Mouse (Mus musculus): ENCODE measurements at regions not wholly inside any gene's neighbourhood (a gene's known extent, or its start where the extent isn't known, plus 50 kb on each side); places are given as distances from the start of the nearest gene placed in this dataset.
A peak's percentile ranks its signal among the peaks of the same experiment; 100 is the strongest.

DNA sequence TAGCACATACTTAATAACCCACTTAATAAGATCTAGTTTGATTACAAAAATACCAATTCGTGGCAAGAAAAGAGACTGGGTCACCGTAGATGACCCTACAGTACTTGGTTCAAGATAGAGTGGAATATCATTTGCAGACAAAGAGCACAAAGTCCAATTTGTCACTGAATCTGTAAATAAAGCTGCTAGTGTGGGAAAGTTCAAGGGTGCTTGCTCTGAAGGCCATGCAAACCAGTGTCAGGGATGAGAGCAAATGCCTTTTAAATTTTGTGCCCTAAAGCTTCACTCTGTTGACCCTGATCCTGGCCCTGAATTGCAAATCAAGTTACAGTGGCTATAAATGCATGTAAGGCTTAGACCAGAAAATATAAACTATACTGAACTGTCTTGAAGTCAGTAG lies 113.1 kb downstream of the Cd55b start:
- Histone ChIP-seq H3K4me1 (ENCODE audit: control insufficient read depth, insufficient read depth, low read length) (no peaks in the 10 kb centered on the region), H3K36me3 (ENCODE audit: control insufficient read depth, insufficient read depth, low read length) (no peaks in the 10 kb centered on the region), H3K9me3 (ENCODE audit: control insufficient read depth, low read length) (no peaks in the 10 kb centered on the region), H3K4me3 (ENCODE audit: low read length) (no peak overlapping the region), H3K4me2 (replicated peaks; ENCODE audit: low read depth, low read length) (no peak overlapping the region), H3K27me3 (ENCODE audit: control insufficient read depth, insufficient read depth, low read length) (no peaks in the 10 kb centered on the region), H3K27ac (ENCODE audit: low read depth, low read length) (no peak overlapping the region), H3K9ac (ENCODE audit: low read depth, low read length) (no peak overlapping the region)
- no peak for ATAC-seq (ENCODE audit: low FRiP score, low TSS enrichment)
- WGBS = 59% methylated on average over 2 of the region's 2 CpGs

DNA sequence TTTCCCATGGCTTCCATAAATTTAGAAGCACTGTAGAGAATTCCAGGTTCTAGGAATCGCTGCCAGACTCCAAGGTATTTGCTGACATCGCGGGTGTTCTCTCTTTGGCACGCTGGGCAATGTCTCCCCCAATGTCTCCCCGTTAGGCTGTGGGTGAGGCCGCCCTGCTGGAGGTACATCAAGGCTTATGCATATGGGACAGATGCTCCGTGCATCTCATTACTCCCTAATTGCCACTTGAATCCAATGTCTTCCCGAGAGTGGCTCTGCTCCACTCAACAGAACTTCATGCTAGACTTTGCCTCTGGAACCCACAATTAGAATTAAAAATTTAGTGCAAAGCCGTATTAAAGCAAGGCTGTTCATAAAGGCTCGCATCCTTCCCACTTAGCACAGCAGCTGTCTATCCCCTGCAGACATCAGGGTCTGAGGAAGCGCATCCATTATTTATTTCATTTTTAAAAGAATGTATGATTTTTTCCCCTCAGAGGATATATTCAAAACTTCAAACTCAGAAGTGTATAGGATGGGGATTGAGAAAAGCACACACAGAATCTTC lies 120.9 kb downstream of the Cd55b start:
- no peak for ATAC-seq (ENCODE audit: low FRiP score, low TSS enrichment)
- H3K36me3 ChIP-seq (ENCODE audit: control insufficient read depth, insufficient read depth, low read length) = no peaks in the 10 kb centered on the region
- no peaks in the 10 kb centered on the region for H3K9me3 ChIP-seq (ENCODE audit: control insufficient read depth, low read length)
- H3K9ac ChIP-seq (ENCODE audit: low read depth, low read length) = no peak overlapping the region
- H3K27ac ChIP-seq (ENCODE audit: low read depth, low read length) = no peak overlapping the region
- no peaks in the 10 kb centered on the region for H3K27me3 ChIP-seq (ENCODE audit: control insufficient read depth, insufficient read depth, low read length)
- no peak overlapping the region for H3K4me2 ChIP-seq (replicated peaks; ENCODE audit: low read depth, low read length)
- WGBS = 63% methylated on average over 11 of the region's 11 CpGs
- no peak overlapping the region for H3K4me3 ChIP-seq (ENCODE audit: low read length)
- peaks cover 3% of the 10 kb centered on the region; the same call in 1 of the 2 replicates for H3K4me1 ChIP-seq (ENCODE audit: control insufficient read depth, insufficient read depth, low read length)

DNA sequence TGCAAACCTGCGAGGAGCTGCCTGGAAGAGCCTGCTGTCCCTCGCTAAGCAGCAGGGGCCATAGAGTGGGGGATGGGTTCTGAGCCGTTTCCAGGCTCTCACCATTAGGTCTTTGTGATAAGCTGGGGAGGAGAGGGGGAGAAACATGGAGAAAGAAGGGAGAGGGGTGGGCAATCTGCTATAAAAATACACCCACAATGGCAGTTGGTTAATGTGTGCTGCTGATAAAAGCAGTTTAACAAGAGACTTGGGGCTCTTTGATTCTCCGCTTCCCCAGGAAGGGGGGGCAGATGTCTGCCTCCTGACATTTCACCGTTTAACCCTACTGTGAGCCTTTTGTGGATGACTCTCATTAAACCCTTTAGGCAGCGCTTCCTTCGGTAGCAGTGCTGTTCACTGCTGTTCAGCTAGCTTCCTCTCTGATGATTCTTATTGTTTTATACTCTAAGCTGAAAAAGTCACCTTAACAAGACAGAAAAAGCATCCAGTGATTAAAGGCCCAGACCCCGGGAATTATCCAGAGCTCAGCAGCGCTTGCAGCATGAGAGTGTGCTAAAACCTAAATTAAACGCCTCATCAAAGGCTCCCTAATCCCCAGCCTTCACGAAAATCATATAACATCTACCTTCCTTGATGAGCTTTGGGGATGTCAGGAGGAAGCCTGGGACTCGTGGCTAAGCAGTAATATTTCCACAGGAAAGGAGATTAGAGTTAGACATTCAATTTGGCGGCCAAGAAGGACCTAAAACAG lies 122.6 kb downstream of the Cd55b start:
- Histone ChIP-seq H3K9ac (ENCODE audit: low read depth, low read length) (peak overlapping the region; percentile 31; the same call in 1 of the 2 replicates), H3K27ac (ENCODE audit: low read depth, low read length) (no peak overlapping the region; the same call in 1 of the 2 replicates), H3K27me3 (ENCODE audit: control insufficient read depth, insufficient read depth, low read length) (no peaks in the 10 kb centered on the region), H3K9me3 (ENCODE audit: control insufficient read depth, low read length) (no peaks in the 10 kb centered on the region), H3K36me3 (ENCODE audit: control insufficient read depth, insufficient read depth, low read length) (no peaks in the 10 kb centered on the region), H3K4me1 (ENCODE audit: control insufficient read depth, insufficient read depth, low read length) (peaks cover 3% of the 10 kb centered on the region; the same call in 1 of the 2 replicates), H3K4me2 (replicated peaks; ENCODE audit: low read depth, low read length) (peak overlapping the region; percentile 40), H3K4me3 (ENCODE audit: low read length) (peak overlapping the region; percentile 12; the same call in 1 of the 2 replicates)
- 11% methylated on average over 13 of the region's 13 CpGs for whole genome bisulfite sequencing
- ATAC-seq (ENCODE audit: low FRiP score, low TSS enrichment) = peak; percentile 85; the same call in 1 of the 2 replicates

DNA sequence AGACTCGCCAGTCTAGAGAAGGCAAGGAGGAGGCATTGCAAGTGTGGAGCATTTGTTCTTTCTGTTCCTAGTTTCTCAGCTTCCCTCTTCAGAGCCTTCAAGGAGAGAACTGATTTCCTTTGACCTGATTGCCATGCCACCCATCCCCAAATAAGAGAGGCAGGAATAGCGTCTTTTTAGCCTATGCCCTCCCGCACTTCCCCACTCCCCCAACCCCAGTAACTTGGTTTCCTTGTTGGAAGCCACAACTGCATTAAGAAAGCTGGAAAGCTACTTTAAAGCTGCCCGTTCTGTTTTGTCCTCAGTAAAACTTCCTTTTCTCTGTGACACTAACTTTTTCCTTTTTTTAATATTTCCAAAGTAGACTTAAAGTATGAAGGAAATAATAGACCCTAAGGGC lies 123.2 kb downstream of the Cd55b start:
- no peak overlapping the region; the same call in 1 of the 2 replicates for H3K27ac ChIP-seq (ENCODE audit: low read depth, low read length)
- H3K27me3 ChIP-seq (ENCODE audit: control insufficient read depth, insufficient read depth, low read length) = no peaks in the 10 kb centered on the region
- peak overlapping the region; percentile 40 for H3K4me2 ChIP-seq (replicated peaks; ENCODE audit: low read depth, low read length)
- no peaks in the 10 kb centered on the region for H3K36me3 ChIP-seq (ENCODE audit: control insufficient read depth, insufficient read depth, low read length)
- 0 out of 2 replicates have a peak overlapping the region, but pooled peaks have one; percentile 31 for H3K9ac ChIP-seq (ENCODE audit: low read depth, low read length)
- no peaks in the 10 kb centered on the region for H3K9me3 ChIP-seq (ENCODE audit: control insufficient read depth, low read length)
- WGBS = 17% methylated on average over 4 of the region's 4 CpGs
- no peak for ATAC-seq (ENCODE audit: low FRiP score, low TSS enrichment)
- H3K4me3 ChIP-seq (ENCODE audit: low read length) = peak overlapping the region; percentile 12; the same call in 1 of the 2 replicates
- peaks cover 3% of the 10 kb centered on the region; the same call in 1 of the 2 replicates for H3K4me1 ChIP-seq (ENCODE audit: control insufficient read depth, insufficient read depth, low read length)

DNA sequence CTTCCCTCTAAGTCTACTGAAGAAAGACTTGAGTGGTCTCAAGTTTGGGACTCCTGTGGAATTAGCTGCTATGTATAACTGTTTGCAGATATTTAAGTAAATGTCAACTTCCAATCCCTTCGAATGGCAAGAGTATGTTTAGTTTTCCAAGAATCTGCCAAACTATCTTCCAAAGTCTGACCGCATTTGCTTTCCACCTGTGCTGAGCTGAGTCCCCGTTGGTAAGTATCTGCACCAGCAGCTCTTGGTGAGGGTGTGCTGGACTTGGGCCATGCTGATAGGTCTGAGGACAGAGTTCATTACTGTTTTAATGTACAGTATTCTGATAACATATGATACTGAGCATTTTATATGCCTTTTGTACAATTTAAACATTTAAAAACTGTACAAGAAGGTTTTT lies 123.7 kb downstream of the Cd55b start:
- Histone ChIP-seq H3K9me3 (ENCODE audit: control insufficient read depth, low read length) (no peaks in the 10 kb centered on the region), H3K9ac (ENCODE audit: low read depth, low read length) (no peak overlapping the region), H3K4me2 (replicated peaks; ENCODE audit: low read depth, low read length) (no peak overlapping the region), H3K27ac (ENCODE audit: low read depth, low read length) (no peak overlapping the region), H3K36me3 (ENCODE audit: control insufficient read depth, insufficient read depth, low read length) (no peaks in the 10 kb centered on the region), H3K4me1 (ENCODE audit: control insufficient read depth, insufficient read depth, low read length) (peaks cover 3% of the 10 kb centered on the region; the same call in 1 of the 2 replicates), H3K4me3 (ENCODE audit: low read length) (no peak overlapping the region), H3K27me3 (ENCODE audit: control insufficient read depth, insufficient read depth, low read length) (no peaks in the 10 kb centered on the region)
- ATAC-seq (ENCODE audit: low FRiP score, low TSS enrichment) = no peak
- 81% methylated on average over 3 of the region's 3 CpGs for WGBS

DNA sequence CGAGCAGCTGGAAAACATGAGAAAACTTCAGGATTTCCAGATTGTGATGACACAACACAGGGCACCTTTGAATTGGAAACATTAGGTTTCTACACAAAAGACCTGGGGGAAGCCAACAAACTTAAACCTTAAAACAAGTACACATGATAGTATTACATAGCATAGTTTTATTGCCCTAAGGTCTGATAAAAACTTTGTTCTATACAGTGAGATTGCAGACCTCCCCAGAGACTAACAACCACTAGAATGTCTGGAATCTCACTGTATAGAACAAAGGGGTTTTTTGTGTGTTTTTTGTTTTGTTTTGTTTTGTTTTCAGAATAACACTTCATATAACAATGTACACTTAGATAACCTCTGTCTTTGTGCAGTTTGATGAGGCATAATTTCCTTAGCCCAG lies 124.2 kb downstream of the Cd55b start:
- no peak overlapping the region for H3K4me2 ChIP-seq (replicated peaks; ENCODE audit: low read depth, low read length)
- peaks cover 3% of the 10 kb centered on the region; the same call in 1 of the 2 replicates for H3K4me1 ChIP-seq (ENCODE audit: control insufficient read depth, insufficient read depth, low read length)
- H3K4me3 ChIP-seq (ENCODE audit: low read length) = no peak overlapping the region
- H3K27ac ChIP-seq (ENCODE audit: low read depth, low read length) = no peak overlapping the region
- no peak for ATAC-seq (ENCODE audit: low FRiP score, low TSS enrichment)
- 88% methylated on average over 1 of the region's 1 CpGs for WGBS
- no peaks in the 10 kb centered on the region for H3K27me3 ChIP-seq (ENCODE audit: control insufficient read depth, insufficient read depth, low read length)
- H3K36me3 ChIP-seq (ENCODE audit: control insufficient read depth, insufficient read depth, low read length) = no peaks in the 10 kb centered on the region
- H3K9me3 ChIP-seq (ENCODE audit: control insufficient read depth, low read length) = no peaks in the 10 kb centered on the region
- H3K9ac ChIP-seq (ENCODE audit: low read depth, low read length) = no peak overlapping the region

DNA sequence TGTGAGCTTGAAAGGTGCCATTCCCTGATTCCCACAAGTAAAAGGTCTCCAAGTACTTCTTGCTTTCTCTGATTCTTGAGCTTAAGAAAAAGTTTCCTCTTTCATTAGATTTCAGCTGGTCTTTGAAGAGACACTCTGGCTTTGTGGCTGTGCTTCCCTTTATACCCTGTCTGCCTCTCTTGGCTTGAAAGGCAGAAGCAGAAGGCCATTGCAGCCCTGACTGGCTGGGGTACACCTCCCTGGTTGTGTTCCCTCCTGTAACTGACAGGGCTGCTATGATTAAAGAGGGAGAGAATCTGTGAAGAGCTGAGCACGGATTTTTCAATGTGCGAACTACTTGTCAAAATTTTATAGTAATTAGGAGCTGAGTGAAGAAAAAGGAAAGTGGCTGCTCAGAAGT lies 125.3 kb downstream of the Cd55b start:
- Histone ChIP-seq H3K4me3 (ENCODE audit: low read length) (no peak overlapping the region), H3K9ac (ENCODE audit: low read depth, low read length) (no peak overlapping the region), H3K36me3 (ENCODE audit: control insufficient read depth, insufficient read depth, low read length) (no peaks in the 10 kb centered on the region), H3K9me3 (ENCODE audit: control insufficient read depth, low read length) (no peaks in the 10 kb centered on the region), H3K27me3 (ENCODE audit: control insufficient read depth, insufficient read depth, low read length) (no peaks in the 10 kb centered on the region), H3K4me1 (ENCODE audit: control insufficient read depth, insufficient read depth, low read length) (peaks cover 3% of the 10 kb centered on the region; the same call in 1 of the 2 replicates), H3K4me2 (replicated peaks; ENCODE audit: low read depth, low read length) (no peak overlapping the region), H3K27ac (ENCODE audit: low read depth, low read length) (no peak overlapping the region)
- 67% methylated on average over 2 of the region's 2 CpGs for WGBS
- no peak for ATAC-seq (ENCODE audit: low FRiP score, low TSS enrichment)

DNA sequence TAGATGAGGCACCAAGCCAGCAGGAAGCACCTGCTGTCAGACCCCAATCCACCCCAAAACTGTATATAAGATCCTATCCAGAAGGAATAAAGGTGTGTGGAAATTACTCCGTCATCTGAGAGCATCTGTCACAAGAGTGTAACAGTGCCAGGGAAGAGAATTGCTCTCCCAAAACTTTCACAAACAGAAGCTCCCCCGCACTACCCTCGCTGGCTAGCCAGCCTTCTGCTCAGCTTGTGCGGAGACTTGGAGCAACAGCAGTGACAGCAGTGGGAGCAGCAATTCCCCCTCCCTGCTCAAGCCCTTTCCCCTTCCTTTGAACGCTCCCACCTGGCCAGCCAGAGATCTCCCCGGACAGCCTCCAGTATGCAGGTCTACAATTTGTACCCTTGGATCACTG lies 136.9 kb downstream of the Cd55b start:
- no peak overlapping the region for H3K4me3 ChIP-seq (ENCODE audit: low read length)
- H3K4me1 ChIP-seq (ENCODE audit: control insufficient read depth, insufficient read depth, low read length) = no peaks in the 10 kb centered on the region
- H3K4me2 ChIP-seq (replicated peaks; ENCODE audit: low read depth, low read length) = no peak overlapping the region
- no peaks in the 10 kb centered on the region for H3K36me3 ChIP-seq (ENCODE audit: control insufficient read depth, insufficient read depth, low read length)
- no peak overlapping the region for H3K27ac ChIP-seq (ENCODE audit: low read depth, low read length)
- H3K9me3 ChIP-seq (ENCODE audit: control insufficient read depth, low read length) = no peaks in the 10 kb centered on the region
- no peak overlapping the region for H3K9ac ChIP-seq (ENCODE audit: low read depth, low read length)
- WGBS = 65% methylated on average over 6 of the region's 6 CpGs
- H3K27me3 ChIP-seq (ENCODE audit: control insufficient read depth, insufficient read depth, low read length) = no peaks in the 10 kb centered on the region
- no peak for ATAC-seq (ENCODE audit: low FRiP score, low TSS enrichment)

DNA sequence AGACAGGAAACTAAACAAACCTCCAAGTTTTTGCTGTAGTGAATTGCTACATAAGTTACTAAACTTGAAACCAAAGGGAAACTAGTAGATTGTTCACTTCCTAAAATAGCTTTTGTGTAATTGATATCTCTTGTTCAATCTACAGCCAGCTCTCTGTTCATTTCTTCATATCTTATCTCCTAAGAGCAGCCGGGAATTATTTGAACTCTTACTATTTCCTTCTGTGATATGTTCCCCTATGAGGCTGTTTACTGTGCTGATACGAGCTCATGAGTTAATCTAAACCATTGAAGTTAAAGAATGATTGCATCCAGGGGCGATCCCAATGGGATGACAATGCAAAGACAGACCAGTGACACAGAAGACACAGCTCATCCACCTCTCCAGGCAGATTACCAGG lies 140.7 kb downstream of the Cd55b start:
- H3K9ac ChIP-seq (ENCODE audit: low read depth, low read length) = no peak overlapping the region
- ATAC-seq (ENCODE audit: low FRiP score, low TSS enrichment) = no peak
- H3K4me1 ChIP-seq (ENCODE audit: control insufficient read depth, insufficient read depth, low read length) = no peaks in the 10 kb centered on the region
- H3K36me3 ChIP-seq (ENCODE audit: control insufficient read depth, insufficient read depth, low read length) = no peaks in the 10 kb centered on the region
- H3K27me3 ChIP-seq (ENCODE audit: control insufficient read depth, insufficient read depth, low read length) = no peaks in the 10 kb centered on the region
- no peak overlapping the region for H3K4me3 ChIP-seq (ENCODE audit: low read length)
- H3K9me3 ChIP-seq (ENCODE audit: control insufficient read depth, low read length) = peaks cover 3% of the 10 kb centered on the region; the same call in 1 of the 2 replicates
- no peak overlapping the region for H3K4me2 ChIP-seq (replicated peaks; ENCODE audit: low read depth, low read length)
- no peak overlapping the region for H3K27ac ChIP-seq (ENCODE audit: low read depth, low read length)
- 71% methylated on average over 3 of the region's 3 CpGs for WGBS
